Mouse (Mus musculus) kidney, adult 9 months (tissue): ENCODE measurements around the gene Trim2.

Experiments used
- DNase-seq: peaks from one replicate; pipeline ENCODE4 v3.0.0; 2022

Trim2 gene

DNA sequence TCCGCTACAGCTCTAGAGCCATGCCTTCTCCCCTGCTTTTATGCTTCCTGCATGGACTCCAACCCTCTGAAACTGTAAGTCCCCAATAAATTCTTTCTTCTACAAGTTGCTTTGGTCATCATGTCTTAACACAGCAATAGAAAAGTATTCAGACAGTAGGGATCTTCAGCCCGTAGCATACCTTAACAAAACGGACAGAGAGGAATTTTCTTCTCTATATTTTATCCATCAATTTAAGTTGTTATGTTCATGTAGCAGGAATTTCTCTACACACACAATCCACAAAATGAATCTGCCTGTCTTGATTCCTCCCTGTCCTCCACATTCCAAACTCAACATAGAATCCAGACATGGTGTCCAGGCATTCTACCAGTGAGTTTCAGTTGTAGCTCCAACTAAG is at the start of gene Trim2:
Gene Trim2, minus strand, starts transcription at position 101 of the 400 bp plus-strand sequence.
- DNase-seq, result no peak

DNA sequence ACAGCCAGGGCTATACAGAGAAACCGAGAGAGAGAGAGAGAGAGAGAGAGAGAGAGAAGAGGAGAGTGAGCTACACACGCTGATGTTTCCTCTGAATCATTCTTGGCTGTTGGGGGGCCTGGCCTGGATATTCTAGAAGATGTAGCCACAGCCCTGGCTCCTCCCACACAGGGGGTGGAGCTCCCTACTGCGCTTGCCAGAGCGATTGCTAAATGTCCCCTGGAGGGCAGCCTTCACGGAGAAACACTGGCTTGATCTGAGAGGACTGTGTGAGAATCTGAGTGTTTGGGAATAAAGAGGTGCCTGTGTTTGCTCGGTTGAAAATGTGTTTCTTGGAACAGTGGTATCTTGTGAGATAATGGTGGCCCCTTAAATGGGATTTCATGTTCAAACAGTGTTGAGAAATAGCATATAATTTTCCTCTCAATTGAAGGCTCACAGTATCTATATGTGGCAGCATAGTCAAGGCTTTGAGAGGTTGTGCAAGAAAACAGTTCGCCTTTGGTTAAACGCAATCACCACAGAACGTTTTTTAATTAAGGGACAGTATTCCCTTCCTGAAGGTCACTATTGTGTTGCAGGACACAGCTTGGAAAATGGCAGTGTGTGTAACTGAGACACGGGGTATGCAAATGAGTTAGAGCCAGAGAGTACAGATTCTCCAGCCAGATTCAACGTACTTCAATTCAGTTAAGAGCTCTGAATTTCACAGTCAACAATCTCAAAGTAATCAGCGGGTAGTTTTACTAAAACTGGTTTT is 49.4 kb upstream of the Trim2 start:
- peak; percentile 77 for DNase-seq

DNA sequence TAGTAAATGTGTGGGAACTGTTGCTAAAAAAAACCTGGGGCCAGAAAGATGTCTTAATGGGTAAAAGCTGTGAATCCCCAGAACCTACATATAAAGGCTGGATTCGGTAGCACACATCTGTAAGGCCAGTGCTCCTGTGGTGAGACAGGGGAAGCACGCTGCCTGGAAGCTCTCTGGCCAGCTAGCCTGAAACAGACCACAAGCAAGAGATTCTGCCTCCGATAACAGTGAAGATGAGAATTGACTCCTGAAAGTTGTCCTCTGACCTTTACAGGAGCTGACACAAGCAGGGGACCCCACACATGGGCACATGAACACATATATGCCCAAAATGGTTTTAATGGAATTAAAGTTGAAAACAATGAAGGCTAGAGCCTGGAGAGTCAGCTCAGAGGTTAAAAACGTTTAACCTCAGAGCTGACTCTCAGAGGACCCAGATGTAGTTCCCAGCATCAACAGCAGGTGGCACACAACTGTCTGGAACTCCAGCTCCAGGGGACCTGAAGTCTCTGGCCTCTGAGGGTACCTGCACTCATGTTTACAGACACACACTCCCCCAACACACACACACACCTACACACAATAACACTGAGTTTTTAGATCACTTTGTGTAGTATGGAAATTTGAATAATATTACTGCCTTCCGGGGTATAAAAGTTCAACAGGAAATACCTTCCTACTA is 45.8 kb upstream of the Trim2 start:
- DNase-seq, result peak; percentile 78

DNA sequence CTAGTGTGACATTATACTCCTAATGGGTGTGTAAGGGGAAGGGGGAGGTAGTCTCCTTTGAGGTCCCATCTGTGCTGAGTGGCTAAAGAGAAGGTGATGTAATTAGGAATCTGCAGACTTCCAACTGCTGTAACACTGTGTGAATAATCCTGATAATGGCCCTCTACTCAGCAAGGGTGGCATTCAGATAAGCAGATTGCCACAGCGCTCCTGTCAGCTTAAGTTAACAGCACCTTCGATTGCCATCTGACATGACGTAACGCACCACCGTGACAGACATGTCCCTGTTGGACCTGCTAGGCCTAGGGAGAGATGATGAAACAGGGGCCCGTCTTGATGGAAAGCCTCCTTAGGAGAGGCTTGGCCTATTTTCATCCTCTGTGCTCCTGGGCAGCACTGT is 43.6 kb upstream of the Trim2 start:
- DNase-seq, result no peak

DNA sequence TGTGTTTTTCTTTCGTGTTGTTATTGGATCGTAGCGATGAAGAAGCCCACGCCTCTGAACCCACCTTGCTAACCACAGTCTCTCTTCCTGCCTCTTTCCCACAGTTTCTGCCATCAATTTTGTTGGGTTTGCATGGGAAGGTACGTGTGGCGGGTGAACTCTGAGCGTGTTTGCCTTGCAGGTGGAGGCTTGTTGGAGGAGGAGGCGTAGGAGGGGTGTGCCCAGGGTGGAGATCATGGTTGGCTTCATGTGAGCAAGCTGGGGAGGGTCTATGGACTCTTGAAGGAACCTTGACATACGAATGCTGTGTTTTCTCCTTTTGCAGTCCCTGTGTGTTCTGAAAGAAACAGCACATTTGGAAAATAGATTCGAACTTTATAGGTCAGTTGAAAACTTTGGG is 43.1 kb upstream of the Trim2 start:
- no peak for DNase-seq

DNA sequence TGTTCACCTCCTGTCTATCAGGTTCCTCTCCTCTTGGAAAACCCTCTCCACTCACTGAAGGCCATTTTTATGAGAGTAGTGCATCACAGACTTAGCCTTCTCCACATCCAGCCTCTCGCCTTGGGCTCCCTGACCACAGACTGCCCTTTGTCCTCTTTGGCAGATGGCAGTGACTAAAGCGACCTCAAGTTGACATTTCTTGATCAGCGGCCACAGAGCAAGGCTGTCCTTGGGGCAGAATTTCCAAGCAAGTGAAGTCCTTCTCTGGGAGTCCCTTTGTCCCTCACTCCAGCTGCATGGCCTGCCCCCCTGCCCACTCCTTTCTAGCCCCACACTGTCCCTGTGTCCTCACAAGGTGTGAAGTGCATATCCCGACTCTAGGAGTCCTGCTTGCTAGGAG is 40.7 kb upstream of the Trim2 start:
- no peak for DNase-seq

DNA sequence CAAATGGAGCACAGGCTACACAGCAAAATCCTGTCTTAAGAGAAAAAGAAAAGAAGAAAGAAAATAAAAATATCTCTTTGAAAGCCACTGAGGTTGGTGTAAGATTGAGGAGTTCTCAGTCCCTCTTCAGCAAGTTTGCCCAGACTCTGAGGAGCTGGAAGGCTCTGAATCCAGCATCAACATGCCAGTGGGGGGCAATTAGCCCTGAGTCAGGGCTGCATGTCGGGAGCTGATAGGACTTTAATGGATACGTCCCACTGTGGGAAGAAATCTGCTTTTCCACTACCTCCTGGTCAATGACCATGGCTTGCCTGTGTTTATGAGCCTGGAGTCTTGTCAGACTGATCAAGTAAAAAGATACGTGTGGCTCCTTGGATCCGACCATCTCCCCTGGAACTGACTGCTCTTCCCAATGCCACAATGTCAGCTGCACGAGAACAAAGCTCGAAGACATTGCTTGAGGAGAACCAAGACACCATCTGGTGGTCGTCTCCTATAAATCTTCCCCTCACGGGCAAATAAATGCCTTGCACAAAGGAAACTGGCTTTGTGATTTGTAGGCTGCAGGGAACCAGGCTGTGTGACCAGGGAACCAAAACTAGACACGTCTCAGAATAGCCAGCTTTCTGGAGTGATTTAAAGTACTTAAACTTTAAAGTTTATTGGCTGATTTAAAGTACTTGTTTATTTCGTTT is 39.9 kb upstream of the Trim2 start:
- DNase-seq, result no peak

DNA sequence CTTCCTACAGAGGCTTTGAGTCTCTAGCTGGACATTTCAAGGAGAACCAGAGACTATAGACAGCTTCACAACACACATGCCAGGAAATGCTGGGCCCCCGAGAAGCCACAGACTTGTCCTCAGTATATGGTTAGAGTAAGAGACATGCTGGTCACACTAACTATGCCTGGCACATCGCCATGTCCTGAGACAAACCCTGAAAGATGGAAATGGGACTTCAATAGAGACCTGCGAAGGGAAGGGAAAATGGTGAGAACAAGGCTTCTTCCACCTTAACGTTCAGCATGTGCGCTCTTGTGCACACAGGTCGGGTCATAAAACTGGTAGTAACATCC is 38.9 kb upstream of the Trim2 start:
- DNase-seq, result no peak

DNA sequence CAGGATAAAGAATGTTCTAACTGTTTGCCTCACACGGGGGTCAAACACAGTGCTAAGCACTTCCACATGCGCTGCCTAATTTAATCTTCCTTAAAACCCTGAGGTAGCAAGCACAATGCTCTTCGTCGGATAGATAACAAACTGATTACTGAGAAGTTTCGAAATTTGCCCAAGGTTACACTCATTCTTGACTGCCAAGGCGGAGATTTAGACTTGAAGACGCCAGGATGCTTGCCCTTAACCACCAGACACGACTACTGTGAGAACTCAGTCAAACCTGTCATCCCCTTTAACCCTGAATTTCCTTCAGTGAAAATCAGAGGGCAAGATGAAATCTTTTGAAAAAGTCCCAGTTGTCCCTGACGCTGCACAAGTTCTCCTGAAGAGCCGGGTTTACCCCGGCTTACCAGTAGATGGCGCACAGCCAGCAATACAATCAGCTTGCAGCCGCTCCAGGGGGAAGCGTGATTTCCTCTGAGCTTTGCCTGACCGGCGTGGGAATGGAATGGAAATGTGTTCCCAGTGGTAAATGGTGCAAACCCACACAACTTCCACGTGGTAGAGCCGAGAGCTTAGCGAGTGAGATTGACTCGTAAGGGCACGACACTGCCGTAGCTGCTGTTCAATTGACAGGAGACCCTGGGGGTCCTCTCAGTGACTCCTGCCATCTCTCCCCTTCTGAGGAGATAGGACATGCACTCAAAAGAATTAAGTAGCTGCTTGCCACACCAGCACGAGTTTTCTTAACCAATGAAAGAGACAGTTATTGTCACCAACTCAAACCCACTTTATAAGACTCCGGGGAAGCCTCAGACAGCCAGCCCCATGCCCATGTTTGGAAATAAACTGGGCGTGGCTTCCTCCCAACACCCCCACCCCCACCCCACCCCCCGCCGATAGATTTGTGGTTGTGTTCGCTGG is 38.3 kb upstream of the Trim2 start:
- DNase-seq, result peak; percentile 85

DNA sequence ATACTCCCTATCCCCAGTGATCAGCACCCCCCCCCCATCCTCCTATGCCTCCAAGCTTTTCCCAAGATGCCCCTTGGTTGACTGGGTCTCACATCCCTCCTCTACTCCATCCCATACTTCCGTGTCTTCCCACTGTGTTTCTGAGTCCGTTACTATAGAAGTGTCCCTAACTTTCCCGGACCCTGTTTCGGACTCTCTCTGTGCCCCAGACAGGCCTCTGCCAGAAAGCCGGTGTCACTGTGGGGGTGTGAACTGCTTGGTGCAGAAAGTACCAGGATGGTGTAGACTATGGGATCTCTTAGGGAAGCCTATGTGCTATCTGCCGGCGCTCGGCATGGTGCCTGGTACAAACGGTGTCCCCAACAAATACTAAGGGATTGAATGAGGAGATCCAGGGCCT is 36.4 kb upstream of the Trim2 start:
- DNase-seq, result no peak

DNA sequence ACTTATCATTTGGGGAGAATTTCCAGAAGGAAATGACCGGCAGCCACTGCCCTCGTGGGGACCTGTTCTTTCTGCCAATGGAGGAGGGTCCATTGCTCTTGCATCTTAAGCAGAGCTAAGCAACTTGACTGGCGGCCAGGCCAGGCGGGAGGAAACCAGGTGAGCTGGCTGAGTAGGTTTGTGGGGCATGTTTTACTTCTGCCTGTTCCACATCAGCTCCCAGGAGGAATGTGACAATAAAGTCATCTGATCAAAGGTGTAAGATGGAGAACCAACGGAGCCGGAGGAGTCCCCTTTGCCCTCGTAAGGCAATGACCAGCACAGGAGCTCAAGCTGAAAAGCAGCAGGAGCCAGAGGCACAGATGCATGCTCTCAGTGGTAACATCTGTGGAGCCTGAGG is 35.1 kb upstream of the Trim2 start:
- DNase-seq, result peak; percentile 90

DNA sequence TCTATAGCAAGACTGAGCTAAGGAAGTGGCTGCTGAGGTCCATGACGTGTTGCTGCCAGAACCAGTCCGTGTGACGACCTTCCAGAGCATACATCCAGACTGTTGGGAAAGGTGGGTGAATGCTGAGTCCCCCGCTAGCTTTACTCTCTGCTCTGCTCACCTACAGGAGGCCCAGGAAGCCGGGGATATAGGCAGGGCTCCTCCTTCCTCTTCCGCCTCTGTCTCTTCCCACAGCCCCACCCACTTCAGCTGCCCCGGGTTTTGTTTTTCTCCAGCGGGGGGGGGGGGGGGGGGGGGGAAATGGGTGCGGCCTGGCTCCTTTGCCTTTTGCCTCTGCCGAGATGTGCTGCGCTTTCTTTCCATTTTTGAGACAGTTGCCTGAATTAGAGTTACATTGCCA is 30.9 kb upstream of the Trim2 start:
- no peak for DNase-seq

DNA sequence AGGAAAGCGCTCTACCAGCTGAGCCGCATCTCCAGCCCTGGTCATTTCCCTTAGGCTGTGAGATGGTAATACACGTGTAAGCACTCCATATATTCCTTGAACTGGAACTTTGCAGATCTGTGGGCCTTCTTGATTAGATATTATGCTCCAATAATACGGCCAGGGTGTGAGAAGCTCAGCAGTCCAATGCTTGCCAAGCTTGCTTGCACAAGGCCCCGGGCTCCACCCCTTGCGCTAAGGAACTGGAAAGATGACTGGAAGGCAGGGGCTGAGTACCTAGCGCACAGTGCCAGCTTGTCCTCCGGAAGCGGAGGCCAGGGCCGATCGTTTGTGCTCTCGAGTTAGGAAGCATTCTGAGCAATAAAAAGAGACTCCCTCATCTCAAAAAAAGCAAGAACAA is 29.7 kb upstream of the Trim2 start:
- DNase-seq, result no peak

DNA sequence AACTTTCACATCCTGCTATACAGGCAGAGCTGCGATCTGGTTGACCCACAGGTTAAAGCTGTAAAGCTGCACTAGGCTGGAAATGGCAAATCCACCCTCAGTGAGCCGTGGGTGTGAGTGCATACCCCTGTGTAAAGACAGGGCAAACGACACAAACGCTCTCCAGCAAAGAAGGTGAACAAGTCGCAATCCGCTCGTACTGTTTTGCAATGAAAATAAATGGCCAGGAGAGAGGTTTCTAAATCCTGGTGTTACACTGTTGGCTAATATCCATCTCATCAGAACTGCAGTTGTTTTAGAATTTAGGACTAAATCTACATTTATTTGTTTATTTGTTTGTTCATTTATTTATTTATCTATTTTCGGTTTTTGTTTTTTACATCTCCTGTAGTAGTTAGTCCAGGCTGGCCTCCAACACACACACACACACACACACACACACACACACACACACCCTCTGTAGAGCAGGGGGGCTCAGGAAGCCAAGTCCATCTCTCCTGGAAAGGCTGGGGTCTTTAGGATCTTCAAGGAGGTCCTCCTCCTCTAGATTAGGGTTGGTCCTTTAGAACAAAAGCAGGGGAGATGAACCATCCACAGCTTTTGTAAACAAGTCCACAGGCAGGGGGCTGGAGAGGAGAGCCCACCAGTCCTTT is 28.9 kb upstream of the Trim2 start:
- no peak for DNase-seq

DNA sequence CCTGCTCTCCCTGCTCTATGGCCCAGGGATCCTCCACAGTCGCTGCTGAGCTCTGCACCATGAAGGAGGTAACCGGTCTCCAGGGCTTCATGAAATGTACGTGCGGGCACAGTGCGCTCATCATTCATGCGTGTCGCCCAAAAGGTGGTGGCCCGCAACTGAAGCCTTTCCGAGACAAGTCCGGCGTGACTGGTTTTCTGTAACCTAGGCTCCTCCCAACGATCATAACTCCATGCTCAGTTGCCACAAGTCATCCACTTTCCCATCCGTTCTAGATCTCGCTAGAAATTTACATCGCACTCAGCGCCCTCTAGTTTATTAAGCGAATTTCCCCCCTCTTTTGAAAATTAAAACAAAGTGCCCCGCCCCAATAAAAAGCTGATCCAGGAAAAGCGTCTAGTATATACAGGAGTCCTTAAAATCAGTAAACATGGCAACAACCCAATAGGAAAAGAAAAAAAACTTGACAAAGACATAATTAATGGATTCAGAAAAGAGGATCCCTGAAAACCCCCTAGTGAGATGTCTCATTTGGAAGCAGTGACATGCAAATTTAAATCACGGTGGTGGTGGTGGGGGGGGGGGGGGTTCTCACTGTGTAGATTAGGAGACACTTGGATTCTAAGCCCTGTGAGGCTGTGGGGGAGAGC is 28.2 kb upstream of the Trim2 start:
- DNase-seq, result no peak

DNA sequence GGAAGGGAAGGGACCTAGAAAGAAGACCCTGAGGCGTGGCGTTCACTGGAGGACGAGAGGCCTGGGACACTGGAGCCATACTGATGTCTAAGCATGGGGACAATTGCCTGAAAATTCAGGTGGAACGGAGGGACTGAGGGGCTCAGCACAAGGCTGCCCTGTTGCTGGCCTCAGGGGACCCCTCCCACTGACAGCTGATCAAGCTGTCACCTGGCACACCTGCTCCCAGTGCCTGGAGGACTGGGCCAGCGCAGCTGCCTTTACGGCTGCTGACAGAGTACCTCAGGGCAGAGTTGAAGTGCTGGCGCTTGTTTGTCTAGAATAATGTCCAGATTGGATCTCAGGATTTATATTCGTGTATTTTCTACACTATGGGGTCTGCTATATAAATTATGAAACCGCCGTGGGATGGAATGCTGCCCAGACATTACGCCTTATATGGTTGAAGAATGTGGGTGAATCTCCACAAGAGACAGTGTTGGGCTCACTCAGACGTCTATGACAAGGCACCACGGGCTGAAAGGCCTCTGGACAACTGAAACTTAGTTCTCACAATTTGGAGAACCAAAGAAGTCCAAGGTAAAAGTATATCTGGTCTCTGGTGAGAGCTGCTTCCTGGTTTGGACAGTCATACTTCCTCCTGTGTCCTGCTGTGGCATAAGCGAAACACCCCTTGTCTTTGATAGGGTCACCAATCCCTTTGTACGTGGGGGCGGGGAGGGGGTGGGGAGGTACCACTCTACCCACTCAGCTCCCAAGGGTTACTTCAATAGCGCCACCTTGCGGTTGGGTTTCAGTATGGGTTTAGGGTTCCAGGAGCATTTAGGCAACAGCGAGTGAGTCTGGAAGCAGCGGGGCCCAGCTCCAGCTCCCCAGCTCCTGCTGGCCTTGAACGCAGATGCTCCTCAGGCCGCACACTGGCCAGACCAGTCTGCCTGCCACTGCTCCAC is 27.0 kb upstream of the Trim2 start:
- peak; percentile 63 for DNase-seq

DNA sequence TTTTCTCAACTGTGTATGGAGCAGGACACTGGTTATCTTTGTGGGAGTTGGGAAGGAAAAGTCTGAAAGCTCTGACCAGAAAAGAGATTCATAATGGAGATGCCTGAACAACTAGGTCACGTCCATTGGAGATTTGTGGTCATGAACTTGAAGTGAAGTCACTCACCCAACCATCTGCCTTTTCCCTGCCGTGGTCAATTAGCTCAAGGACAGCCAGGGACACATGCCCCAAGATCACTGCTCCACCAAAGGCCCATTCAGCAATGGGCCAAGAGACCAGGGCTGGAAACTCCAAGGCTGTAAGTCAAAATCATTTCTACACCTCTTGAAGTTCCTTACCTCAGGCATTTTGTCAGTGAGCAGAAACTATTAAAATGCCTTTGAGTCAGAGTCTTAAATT is 23.5 kb upstream of the Trim2 start:
- no peak for DNase-seq

DNA sequence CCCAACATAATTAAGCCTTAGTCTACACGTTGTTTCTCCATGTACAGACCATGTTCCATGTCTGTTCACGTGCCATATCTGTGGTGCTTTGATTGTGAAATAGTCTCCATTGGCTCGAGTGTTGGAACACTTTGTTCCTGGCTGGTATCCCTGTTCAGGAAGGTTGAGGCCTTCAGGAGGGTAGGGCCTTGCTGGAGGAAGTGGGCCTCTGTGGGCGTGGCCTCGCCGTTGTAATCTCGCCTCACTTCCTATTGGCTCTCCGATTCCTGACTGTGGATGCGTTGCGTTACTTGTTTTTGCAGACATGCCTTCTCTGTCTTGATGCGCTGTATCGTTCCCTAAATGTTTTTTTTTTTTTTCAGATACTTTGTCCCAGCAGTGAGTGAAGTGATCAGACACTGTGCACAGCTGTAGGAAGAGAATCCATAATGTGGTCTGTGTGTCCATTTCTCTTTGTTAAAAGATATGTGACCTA is 18.3 kb upstream of the Trim2 start:
- no peak for DNase-seq

DNA sequence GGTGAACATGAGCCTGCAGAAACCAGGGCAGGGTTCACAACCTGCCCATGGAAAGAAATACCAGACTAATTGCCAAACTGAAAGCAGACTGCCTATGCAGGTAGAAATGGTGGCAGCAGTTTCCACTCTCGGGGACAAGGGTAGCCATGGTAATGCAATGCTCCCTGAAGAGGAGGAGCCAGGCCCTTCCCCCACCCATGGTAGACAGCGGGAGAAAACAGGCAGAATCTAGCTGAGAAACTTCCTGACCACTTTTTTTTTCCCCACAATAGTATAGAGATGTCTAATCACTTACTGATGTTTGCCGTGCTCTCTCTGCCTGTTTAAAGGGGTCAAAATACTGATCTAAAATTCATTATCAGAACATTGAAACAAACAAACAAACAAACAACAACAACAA is 17.8 kb upstream of the Trim2 start:
- DNase-seq, result no peak

DNA sequence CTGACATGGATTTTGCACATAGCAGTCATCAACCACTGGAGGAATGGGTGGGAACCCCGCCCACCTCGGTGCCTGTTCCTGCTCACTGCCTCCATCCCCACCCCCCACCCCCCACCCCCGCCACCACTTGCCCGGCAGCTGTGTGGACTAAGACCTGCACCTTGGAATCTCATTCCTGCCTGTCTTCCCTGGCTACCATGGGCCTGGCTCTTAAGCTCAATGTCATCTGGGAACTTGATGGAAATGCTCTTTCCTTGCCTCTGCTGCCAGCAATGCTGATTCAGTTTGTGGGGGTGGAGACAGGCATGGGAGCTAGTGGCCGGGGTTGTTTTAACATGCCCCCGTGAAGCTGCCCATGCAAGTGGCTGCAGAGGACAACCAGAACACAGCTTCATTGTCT is 17.3 kb upstream of the Trim2 start:
- DNase-seq, result peak; percentile 54

DNA sequence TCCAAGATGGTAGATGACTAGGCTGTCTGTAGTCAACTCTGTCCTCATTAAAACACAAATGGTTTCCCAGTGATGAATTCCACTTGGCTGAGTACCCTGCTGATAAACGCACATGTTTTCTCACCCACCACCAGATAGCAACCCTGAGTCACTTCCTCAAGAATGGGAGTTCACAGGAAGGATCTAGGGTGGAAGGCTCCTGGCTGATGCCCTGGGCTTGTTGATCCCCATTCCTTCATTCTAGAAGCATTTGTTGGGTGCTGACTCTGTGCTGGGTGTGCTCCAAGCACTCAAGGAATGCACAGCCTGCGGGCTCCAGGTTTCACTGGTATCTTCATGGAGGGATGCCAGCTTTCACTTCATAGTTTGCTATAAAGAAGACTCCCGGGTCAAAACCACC is 12.8 kb upstream of the Trim2 start:
- no peak for DNase-seq
